Mouse (Mus musculus): ENCODE results near the gene Plcb4.

DNA sequence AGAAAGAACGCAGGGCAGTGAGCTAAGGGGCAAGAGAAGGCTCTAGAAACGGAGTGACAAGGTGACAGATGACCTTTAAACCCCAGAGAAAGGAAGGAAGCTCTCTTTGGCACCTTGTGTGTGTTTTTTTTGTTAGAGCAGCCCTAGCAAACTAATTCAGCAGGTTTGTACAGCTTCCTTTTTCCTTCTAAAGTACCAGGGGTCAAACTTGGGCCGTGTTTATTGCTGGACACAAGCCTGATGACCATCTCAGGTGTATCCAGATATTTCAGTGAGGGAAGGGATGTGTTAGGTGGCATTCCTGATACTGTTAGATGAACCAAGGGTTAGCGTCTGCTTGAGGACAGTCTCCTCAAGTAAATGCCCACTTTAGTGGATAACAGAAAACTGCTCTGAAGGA is 116.2 kb downstream of the Plcb4 start:
- TF ChIP-seq CTCF (conservative IDR thresholded peaks at IDR 0.05; ENCODE audit: insufficient read depth, insufficient read length, low read depth, low read length) (no peak), POLR2A (IDR thresholded peaks at IDR 0.05; ENCODE audit: low read depth, low read length) (no peak)
